Mouse (Mus musculus): ENCODE measurements around the gene Cubn.

DNA sequence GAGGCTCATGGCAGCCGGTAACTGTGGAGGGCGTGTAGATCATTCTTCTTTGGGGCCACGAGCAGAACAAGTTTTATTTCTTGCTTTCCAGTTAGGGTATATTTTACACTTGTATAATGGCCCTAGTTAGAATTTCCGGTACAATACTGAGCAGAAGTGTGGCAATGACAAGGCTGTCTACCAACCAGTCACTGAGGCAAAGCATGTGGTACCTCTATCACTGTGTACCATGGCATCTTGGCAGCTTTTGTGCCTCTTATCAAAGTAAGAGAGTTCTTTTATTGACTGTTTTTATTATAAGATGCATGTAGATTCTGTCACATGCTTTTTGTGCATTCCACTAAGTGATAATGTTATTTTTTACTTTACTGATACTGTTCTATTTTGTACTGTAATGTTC lies 46.5 kb downstream of the Cubn start:
- TF ChIP-seq CTCF (IDR thresholded peaks at IDR 0.05; ENCODE audit: borderline replicate concordance, insufficient read depth, low read depth, low read length), result no peak
- no peak for TF ChIP-seq POLR2A (IDR thresholded peaks at IDR 0.05; ENCODE audit: borderline replicate concordance, insufficient read depth, low read length)

Data from cerebellum, adult 2 months (tissue).